Mouse (Mus musculus) hindbrain, embryonic 12.5 days (tissue): ENCODE measurements around the gene Ptprj. TPM values are rescaled to one million over a fixed set of nuclear protein-coding genes. Genes with fewer than 3 reads are reported as not detected.
"Not testable (repeated sequence)": the region's sequence is repeated elsewhere in the genome, so short reads cannot be mapped to it uniquely, and the experiment has no call there.

Experiments used
- ATAC-seq: fragments of 200-750 bp; cut with Nextera tagmentation; 2 replicates; pipeline ENCODE4 v1.8.0; 2017; ENCODE audit warnings: moderate TSS enrichment; ENCODE audit not compliant: low FRiP score
- H3K27ac ChIP-seq: fragments of 300-500 bp; sonication (generic); 2 replicates; pipeline ENCODE4 v1.5.1; 2016; ENCODE audit warnings: mild to moderate bottlenecking
- H3K27me3 ChIP-seq: fragments of 300-500 bp; sonication (generic); 2 replicates; pipeline ENCODE4 v1.6.1; 2016; ENCODE audit warnings: mild to moderate bottlenecking
- H3K36me3 ChIP-seq: fragments of 300-500 bp; sonication (generic); 2 replicates; pipeline ENCODE4 v1.6.1; 2016; ENCODE audit warnings: mild to moderate bottlenecking
- H3K4me1 ChIP-seq: fragments of 300-500 bp; sonication (generic); 2 replicates; pipeline ENCODE4 v1.6.1; 2016
- H3K4me2 ChIP-seq: fragments of 300-500 bp; sonication (generic); replicated peaks from 2 replicates; pipeline ENCODE4 v1.6.1; 2016; ENCODE audit warnings: mild to moderate bottlenecking
- H3K4me3 ChIP-seq: fragments of 300-500 bp; sonication (generic); 2 replicates; pipeline ENCODE4 v1.5.1; 2016; ENCODE audit warnings: mild to moderate bottlenecking
- H3K9ac ChIP-seq: fragments of 300-500 bp; sonication (generic); 2 replicates; pipeline ENCODE4 v1.6.1; 2016; ENCODE audit warnings: mild to moderate bottlenecking, moderate library complexity
- H3K9me3 ChIP-seq: fragments of 300-500 bp; sonication (generic); replicated peaks from 2 replicates; pipeline ENCODE4 v1.6.1; 2016; ENCODE audit warnings: mild to moderate bottlenecking
- WGBS: fragments of 180-500 bp; shearing (Covaris S2); methylation state at CpG from one replicate; pipeline ENCODE4 v1.1.7; 2016; 5-methylcytosine and 5-hydroxymethylcytosine counted together
- polyA plus RNA-seq: library from polyadenylated mRNA; unstranded; fragments of >200 nt; fragmentation: Nextera tagmentation; extraction: Ambion mirVana; gene quantifications from 2 replicates; pipeline ENCODE4 v1.2.1, GENCODE M21; 2016

Ptprj gene
- polyA plus RNA-seq, 1 experiment from 2014 or later = 3.5 TPM

DNA sequence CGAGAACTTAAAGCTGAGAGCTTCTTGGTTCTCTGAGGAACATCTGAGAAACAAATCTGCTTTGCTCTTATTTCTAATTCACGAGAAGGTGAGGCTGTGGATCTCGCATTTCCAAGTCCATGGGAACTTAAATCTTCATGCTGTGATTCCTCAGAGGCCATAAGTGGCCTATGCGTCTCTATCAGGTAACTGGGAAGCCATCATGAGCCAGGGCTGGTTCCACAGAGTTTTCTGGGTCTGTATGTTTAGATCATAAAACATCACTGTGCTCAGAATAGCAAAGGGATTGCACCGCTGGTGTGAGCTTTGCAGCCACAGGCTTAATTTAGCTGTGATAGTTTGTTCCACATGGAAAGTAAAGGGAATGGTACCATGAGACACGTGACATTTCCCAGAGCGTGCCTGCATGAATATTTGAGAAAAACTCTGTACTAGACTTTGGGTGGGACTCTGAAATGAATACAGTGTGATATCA, 181.8 kb downstream of the Ptprj start, which contains the start of gene Olfr1274-ps:
Olfr1274-ps (plus strand) TSS at position 51 of the 475 bp plus-strand sequence.
- not testable (repeated sequence) for H3K9me3 ChIP-seq, H3K27ac ChIP-seq, H3K4me2 ChIP-seq, H3K4me1 ChIP-seq, ATAC-seq, H3K27me3 ChIP-seq, H3K4me3 ChIP-seq, H3K9ac ChIP-seq, H3K36me3 ChIP-seq
- WGBS = 79% methylated on average over 5 of the region's 7 CpGs

Other genes starting within 250 kb of the Ptprj start
- gene Olfr1274-ps, start 182.0 kb downstream of the Ptprj start, polyA plus RNA-seq = not detected in 2 replicates
- gene Nup160, start 96.6 kb upstream of the Ptprj start, polyA plus RNA-seq = 40.5 and 43.0 TPM in 2 replicates
- gene Fnbp4, start 164.7 kb upstream of the Ptprj start, polyA plus RNA-seq = 150 and 168 TPM in 2 replicates
- gene Agbl2, start 202.1 kb upstream of the Ptprj start, polyA plus RNA-seq = 1.4 and 2.1 TPM in 2 replicates